In genomic region chr8:120497503-120497946, GRCm38 (mm10) we compare ENCODE assay signal across 8 mouse cellular contexts.
DNase-seq lines count a peak whose midpoint lies in the region; ATAC-seq and TF ChIP-seq lines count a peak whose summit lies in the region.

No protein-coding gene starts in this region.

- H3K36me3 ChIP-seq in spleen, adult 2 months (ENCODE audit: control insufficient read depth, insufficient read depth, low read length) = no peaks in the 10 kb centered on the region
- H3K36me3 ChIP-seq in hindbrain, embryonic 10.5 days = no peaks in the 10 kb centered on the region
- no peaks in the 10 kb centered on the region for H3K36me3 ChIP-seq in midbrain, embryonic 13.5 days

- 37% methylated on average over 11 of the region's 11 CpGs for WGBS in spleen, adult 2 months
- WGBS in hindbrain, embryonic 10.5 days = 12% methylated on average over 11 of the region's 11 CpGs
- 6% methylated on average over 11 of the region's 11 CpGs for WGBS in midbrain, embryonic 13.5 days

- peak overlapping the region; percentile 45 for H3K4me2 ChIP-seq in midbrain, embryonic 13.5 days (replicated peaks)

- no peaks in the 10 kb centered on the region for H3K9me3 ChIP-seq in hindbrain, embryonic 10.5 days
- no peaks in the 10 kb centered on the region for H3K9me3 ChIP-seq in midbrain, embryonic 13.5 days

- no peak for DNase-seq in spleen, adult 2 months (ENCODE audit: low read depth in 1 of 2, low spot score in 2 of 2)
- DNase-seq in spleen, adult 18-20 months = no peak
- no peak for DNase-seq in hindbrain, embryonic 10.5 days (ENCODE audit: low spot score)
- DNase-seq in thymus, postnatal 4 days = peak; percentile 85
- DNase-seq in frontal cortex, adult 2 months (ENCODE audit: extremely low spot score in 1 of 2, low spot score in 1 of 2) = no peak
- DNase-seq in spleen, postnatal 10 days (ENCODE audit: low spot score in 2 of 2) = no peak
- no peak for DNase-seq in lung, postnatal 4 days

- peaks cover 35% of the 10 kb centered on the region; the same call in 1 of the 2 replicates for H3K4me1 ChIP-seq in spleen, adult 2 months (ENCODE audit: control insufficient read depth, insufficient read depth, insufficient read length)
- H3K4me1 ChIP-seq in hindbrain, embryonic 10.5 days (replicated peaks) = peaks cover 98% of the 10 kb centered on the region
- H3K4me1 ChIP-seq in midbrain, embryonic 13.5 days (replicated peaks) = peaks cover 96% of the 10 kb centered on the region

- peak overlapping the region; percentile 49 for H3K9ac ChIP-seq in midbrain, embryonic 13.5 days (replicated peaks)

- TF ChIP-seq POLR2A in spleen, adult 2 months (IDR thresholded peaks at IDR 0.05; ENCODE audit: low read depth, low read length) = no peak

- H3K27ac ChIP-seq in spleen, adult 2 months (ENCODE audit: insufficient read depth, low read length) = peak overlapping the region; percentile 37; the same call in 1 of the 2 replicates
- H3K27ac ChIP-seq in hindbrain, embryonic 10.5 days = peak overlapping the region; percentile 75
- peak overlapping the region; percentile 84 for H3K27ac ChIP-seq in midbrain, embryonic 13.5 days

- no peaks in the 10 kb centered on the region for H3K27me3 ChIP-seq in spleen, adult 2 months (ENCODE audit: control insufficient read depth, insufficient read depth, low read length)
- H3K27me3 ChIP-seq in hindbrain, embryonic 10.5 days (ENCODE audit: insufficient read depth, poor library complexity, severe bottlenecking) = peaks cover 58% of the 10 kb centered on the region
- peaks cover 3% of the 10 kb centered on the region; the same call in 1 of the 2 replicates for H3K27me3 ChIP-seq in midbrain, embryonic 13.5 days

- no peak overlapping the region for H3K4me3 ChIP-seq in spleen, adult 2 months (ENCODE audit: extremely low read depth, insufficient read depth, insufficient read length)
- peak overlapping the region; percentile 39 for H3K4me3 ChIP-seq in hindbrain, embryonic 10.5 days
- H3K4me3 ChIP-seq in midbrain, embryonic 13.5 days (replicated peaks) = peak overlapping the region; percentile 12; the same call in 1 of the 2 replicates

- TF ChIP-seq CTCF in spleen, adult 2 months (IDR thresholded peaks at IDR 0.05; ENCODE audit: extremely low read depth, insufficient read depth, insufficient read length, insufficient replicate concordance) = no peak

- ATAC-seq in midbrain, embryonic 13.5 days = peak; percentile 71
